Mouse (Mus musculus) spleen, adult 2 months (tissue): ENCODE data around the gene Zfp385c. TPM values are rescaled to one million over a fixed set of nuclear protein-coding genes. Genes with fewer than 3 reads are reported as not detected.

Source experiments
- DNase-seq, 2 experiments: peaks; one replicate each; pipeline versions ENCODE4 v3.0.0 to v3.0.0-alpha.2; 2012 to 2021; ENCODE audit warnings: low spot score in 2 of 2, low read depth in 1 of 2
- H3K27ac ChIP-seq: fragments of 200-500 bp; 2 replicates; pipeline ENCODE4 v1.5.1; 2012; ENCODE audit warnings: low read length, inconsistent platforms; ENCODE audit not compliant: insufficient read depth
- H3K27me3 ChIP-seq: fragments of 200-500 bp; 2 replicates; pipeline ENCODE4 v1.6.1; 2012; ENCODE audit warnings: mild to moderate bottlenecking, moderate library complexity, low read length, inconsistent platforms; ENCODE audit not compliant: control insufficient read depth, insufficient read depth
- H3K36me3 ChIP-seq: fragments of 200-500 bp; 2 replicates; pipeline ENCODE4 v1.6.1; 2012; ENCODE audit warnings: mild to moderate bottlenecking, low read length, inconsistent platforms; ENCODE audit not compliant: control insufficient read depth, insufficient read depth
- H3K4me1 ChIP-seq: fragments of 200-500 bp; 2 replicates; pipeline ENCODE4 v1.6.1; 2011; ENCODE audit warnings: inconsistent platforms; ENCODE audit not compliant: control insufficient read depth, insufficient read depth, insufficient read length
- H3K4me3 ChIP-seq: fragments of 200-500 bp; 2 replicates; pipeline ENCODE4 v1.5.1; 2011; ENCODE audit warnings: mild to moderate bottlenecking, inconsistent platforms; ENCODE audit not compliant: insufficient read depth, insufficient read length; ENCODE audit errors: extremely low read depth
- CTCF ChIP-seq: fragments of 200-500 bp; IDR thresholded peaks from 2 replicates; pipeline ENCODE4 v1.5.1; 2011; ENCODE audit warnings: mild to moderate bottlenecking, inconsistent platforms; ENCODE audit not compliant: insufficient read depth, insufficient read length, insufficient replicate concordance; ENCODE audit errors: extremely low read depth
- POLR2A ChIP-seq: fragments of 200-500 bp; IDR thresholded peaks from 2 replicates; pipeline ENCODE4 v1.6.1; 2011; ENCODE audit warnings: low read depth, low read length, inconsistent platforms
- WGBS: fragments of 180-500 bp; shearing (Covaris S2); methylation state at CpG from one replicate; pipeline ENCODE4 v1.1.7; 2018; 5-methylcytosine and 5-hydroxymethylcytosine counted together
- polyA plus RNA-seq: library from polyadenylated mRNA; depleted of rRNA; stranded (reverse); fragments of >200 nt; gene quantifications from 2 replicates; pipeline ENCODE4 v1.2.3, GENCODE M21; 2012

Gene Zfp385c
- polyA plus RNA-seq, 1 experiment, result 0.50 TPM

DNA sequence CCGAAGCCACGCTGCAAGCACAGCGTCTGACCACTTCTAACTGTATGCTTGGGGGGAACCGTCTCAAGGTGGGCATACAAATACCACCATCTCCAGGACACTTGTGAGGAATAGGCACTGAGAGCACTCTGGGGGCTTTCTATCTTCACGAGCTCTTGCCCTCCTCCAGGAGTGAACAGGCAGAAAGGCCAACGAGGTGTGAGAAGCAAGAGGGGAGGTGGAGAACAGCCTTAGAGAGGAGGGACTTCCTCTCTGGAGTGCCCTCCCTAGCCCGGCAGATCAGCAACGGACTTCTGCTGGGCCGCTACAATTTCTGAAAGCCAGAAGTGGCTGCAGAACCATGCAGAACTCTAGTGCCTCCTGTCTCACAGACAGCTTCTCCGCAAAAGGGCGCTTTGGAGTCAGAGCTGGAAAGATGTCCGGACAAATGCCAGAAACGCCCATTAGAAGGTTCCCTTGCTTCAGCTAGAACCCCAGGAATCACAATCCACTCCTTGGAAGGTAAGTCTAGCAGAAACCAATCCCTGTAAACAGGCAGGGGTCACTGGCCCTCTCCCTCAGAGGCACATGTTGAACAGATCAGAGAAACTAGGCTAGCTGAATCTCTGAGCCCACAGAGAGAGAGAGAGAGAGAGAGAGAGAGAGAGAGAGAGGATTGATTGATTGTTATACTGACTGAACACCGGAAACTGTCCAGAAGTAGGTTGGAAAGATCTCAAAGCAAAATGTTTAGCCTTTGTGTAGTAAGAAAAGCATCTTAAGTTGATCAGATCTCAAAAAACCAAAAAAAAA lies 43.9 kb upstream of the Zfp385c start:
- H3K27me3 ChIP-seq, result no peaks in the 10 kb centered on the region
- 9% methylated on average over 14 of the region's 14 CpGs for WGBS
- no peak for DNase-seq
- H3K4me1 ChIP-seq, result peaks cover 18% of the 10 kb centered on the region; the same call in 1 of the 2 replicates
- H3K36me3 ChIP-seq, result no peaks in the 10 kb centered on the region; the same call in 1 of the 2 replicates
- TF ChIP-seq POLR2A, result no peak
- no peak for TF ChIP-seq CTCF
- H3K27ac ChIP-seq, result peak overlapping the region; percentile 43
- H3K4me3 ChIP-seq, result peak overlapping the region; percentile 39

DNA sequence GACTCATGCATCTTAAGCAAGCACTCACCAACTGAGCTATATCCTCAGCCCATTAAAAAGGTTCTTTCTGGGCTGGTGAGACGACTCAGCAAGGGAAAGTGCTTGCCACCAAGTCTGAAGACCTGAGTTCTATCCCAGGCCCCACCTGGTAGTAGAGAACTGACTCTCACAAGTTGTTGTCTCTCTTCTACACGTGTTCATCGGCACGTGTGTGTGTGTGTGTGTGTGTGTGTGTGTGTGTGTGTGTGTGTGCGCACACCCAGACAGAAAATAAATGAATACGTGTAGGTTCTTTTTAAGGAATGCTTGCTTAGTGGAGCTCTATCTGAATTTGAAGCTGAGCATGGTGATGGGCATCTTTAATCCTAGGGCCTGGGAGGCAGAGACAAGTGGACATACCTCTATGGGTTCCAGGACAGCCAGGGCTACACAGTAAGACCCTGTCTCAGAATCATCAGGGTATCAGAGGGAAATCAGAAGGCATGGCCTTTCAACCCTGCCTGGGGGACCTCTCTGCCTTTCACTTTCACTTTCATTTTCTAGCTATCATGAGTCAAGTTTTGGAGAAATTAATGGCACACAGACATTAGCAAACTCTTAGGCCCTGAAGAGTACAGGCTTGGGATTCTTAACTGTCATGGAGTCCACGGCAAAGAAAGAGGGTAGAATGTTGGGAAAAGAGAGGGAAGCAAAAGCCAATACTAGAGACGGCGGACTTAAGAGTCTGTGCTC lies 43.0 kb upstream of the Zfp385c start:
- Histone ChIP-seq H3K4me3 (peak overlapping the region; percentile 39), H3K27ac (peak overlapping the region; percentile 43), H3K27me3 (no peaks in the 10 kb centered on the region), H3K4me1 (peaks cover 23% of the 10 kb centered on the region; the same call in 1 of the 2 replicates), H3K36me3 (no peaks in the 10 kb centered on the region; the same call in 1 of the 2 replicates)
- no peak for DNase-seq
- TF ChIP-seq POLR2A (no peak), CTCF (no peak)
- WGBS, result 57% methylated on average over 9 of the region's 9 CpGs

DNA sequence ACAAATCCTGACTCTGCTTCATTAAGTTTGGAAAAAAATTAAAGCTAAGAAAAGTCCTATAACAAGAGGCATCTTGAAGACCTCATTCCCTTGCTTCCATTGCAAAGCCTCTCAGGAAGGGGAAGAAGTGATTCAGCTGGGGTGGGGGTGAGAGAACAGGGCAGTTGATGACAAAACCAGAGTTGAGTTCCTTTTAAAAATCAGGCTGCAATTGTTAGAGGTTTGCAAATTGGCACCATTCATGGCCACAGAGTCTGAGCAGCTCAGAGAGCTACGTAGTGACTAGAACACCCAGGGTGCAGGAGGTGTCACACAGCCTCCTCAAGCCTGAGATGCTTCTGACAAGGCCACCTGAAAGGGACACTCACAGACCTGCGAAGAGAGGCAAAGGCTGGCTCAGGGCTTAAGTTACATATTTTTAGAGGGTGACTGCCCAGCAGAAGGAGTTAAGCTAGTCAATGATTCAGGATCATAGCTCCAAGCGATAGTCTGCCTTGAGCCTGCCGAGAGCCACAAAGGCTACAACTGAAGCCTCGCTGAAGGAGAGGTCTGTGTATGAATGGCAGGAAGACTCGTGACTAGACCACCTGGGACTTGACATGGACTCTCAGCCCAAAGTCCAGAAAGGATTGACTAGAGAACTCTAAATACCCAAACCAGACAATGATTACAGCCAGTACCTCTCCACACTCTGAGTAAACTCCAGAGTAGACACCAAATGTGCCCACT lies 38.4 kb upstream of the Zfp385c start:
- peaks cover 19% of the 10 kb centered on the region for H3K4me1 ChIP-seq
- WGBS, result 71% methylated on average over 6 of the region's 6 CpGs
- peaks cover 9% of the 10 kb centered on the region for H3K36me3 ChIP-seq
- no peak for DNase-seq
- TF ChIP-seq POLR2A, result no peak
- no peak for TF ChIP-seq CTCF
- no peaks in the 10 kb centered on the region for H3K27me3 ChIP-seq
- H3K4me3 ChIP-seq, result no peak overlapping the region
- H3K27ac ChIP-seq, result 0 out of 2 replicates have a peak overlapping the region, but pooled peaks have one; percentile 3

DNA sequence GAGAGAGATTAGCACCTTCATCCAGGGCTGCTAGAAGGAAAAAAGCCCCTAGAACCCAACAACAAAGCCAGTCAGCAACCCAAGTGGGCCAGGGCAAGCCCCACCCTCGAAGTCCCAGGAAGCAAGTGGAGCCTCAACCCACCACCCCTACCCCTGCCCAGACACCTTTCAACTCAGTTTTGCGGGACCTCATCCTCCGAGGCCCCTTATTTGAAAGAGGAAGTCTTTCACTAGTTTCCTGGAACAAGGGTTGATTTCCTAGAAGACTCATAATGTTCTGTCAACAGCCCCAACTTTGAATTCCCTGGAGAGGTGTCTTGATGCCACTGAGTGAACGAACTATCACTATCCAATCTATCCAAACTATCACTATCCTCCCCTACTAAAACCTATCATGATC lies 37.7 kb upstream of the Zfp385c start:
- Histone ChIP-seq H3K4me3 (no peak overlapping the region), H3K27ac (peak overlapping the region; percentile 35; the same call in 1 of the 2 replicates), H3K27me3 (no peaks in the 10 kb centered on the region), H3K36me3 (peaks cover 9% of the 10 kb centered on the region), H3K4me1 (peaks cover 19% of the 10 kb centered on the region)
- no peak for DNase-seq
- 15% methylated on average over 4 of the region's 4 CpGs for WGBS
- TF ChIP-seq POLR2A (no peak), CTCF (no peak)

DNA sequence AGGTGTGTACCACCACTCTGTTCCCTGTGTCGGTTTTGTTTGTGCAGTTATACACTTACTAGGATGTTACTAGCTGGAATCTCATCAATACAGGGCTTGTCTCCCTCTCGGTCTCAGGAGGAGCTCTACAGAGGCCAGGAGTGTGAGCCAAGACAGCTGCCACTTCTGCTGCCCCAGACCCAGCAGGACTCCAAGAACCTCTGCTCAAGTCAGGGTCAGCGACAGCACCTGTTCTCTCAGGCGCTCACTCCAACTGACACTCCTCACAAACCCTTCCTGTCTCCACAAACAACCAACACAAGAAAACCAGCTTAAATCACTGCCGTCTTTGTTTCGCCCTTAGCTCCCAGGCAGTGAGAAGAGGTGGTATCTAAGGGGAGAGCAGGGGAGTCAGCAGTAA lies 36.3 kb upstream of the Zfp385c start:
- 77% methylated on average over 6 of the region's 6 CpGs for WGBS
- TF ChIP-seq CTCF (no peak), POLR2A (no peak)
- Histone ChIP-seq H3K27ac (no peak overlapping the region), H3K4me3 (no peak overlapping the region), H3K36me3 (peaks cover 9% of the 10 kb centered on the region), H3K27me3 (no peaks in the 10 kb centered on the region), H3K4me1 (peaks cover 22% of the 10 kb centered on the region)
- no peak for DNase-seq

DNA sequence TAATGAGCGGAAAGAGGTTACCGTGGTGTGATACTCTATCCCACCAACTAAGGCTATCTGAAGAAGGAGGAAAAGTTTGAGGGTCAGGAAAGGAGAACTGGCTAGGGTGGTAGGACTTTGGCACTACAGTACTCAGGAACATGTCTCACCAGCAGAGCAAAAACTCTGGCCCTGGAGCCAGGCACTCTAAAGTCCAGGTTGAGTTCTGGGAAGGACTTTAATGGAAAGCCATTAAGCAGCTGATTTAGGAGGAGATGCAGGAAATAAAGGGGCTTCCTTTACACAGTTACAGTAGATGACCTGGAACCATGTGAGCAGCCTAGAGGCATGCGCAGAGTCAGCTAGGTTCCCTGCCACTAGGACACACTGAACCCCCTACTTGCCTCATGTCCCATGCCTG lies 34.9 kb upstream of the Zfp385c start:
- H3K27ac ChIP-seq, result no peak overlapping the region
- no peak for TF ChIP-seq POLR2A
- TF ChIP-seq CTCF, result no peak
- 93% methylated on average over 3 of the region's 3 CpGs for WGBS
- H3K4me1 ChIP-seq, result peaks cover 27% of the 10 kb centered on the region
- no peak for DNase-seq
- no peaks in the 10 kb centered on the region for H3K27me3 ChIP-seq
- H3K4me3 ChIP-seq, result no peak overlapping the region
- H3K36me3 ChIP-seq, result peaks cover 9% of the 10 kb centered on the region
